Mouse (Mus musculus): ENCODE measurements at regions not wholly inside any gene's neighbourhood (a gene's known extent, or its start where the extent isn't known, plus 50 kb on each side); places are given as distances from the start of the nearest gene placed in this dataset.
A peak's percentile ranks its signal among the peaks of the same experiment; 100 is the strongest.

GRCm38 (mm10) chr9:23122524-23122923 lies 100.4 kb upstream of the Bmper start:
- Histone ChIP-seq H3K36me3 (no peaks in the 10 kb centered on the region), H3K9me3 (no peaks in the 10 kb centered on the region), H3K4me3 (replicated peaks) (no peak overlapping the region), H3K27ac (no peak overlapping the region), H3K27me3 (no peaks in the 10 kb centered on the region), H3K9ac (replicated peaks) (no peak overlapping the region), H3K4me2 (replicated peaks) (no peak overlapping the region), H3K4me1 (replicated peaks) (peaks cover 23% of the 10 kb centered on the region)
- 86% methylated on average over 5 of the region's 5 CpGs for WGBS
- ATAC-seq: no peak

- Histone ChIP-seq H3K36me3 (no peaks in the 10 kb centered on the region), H3K9me3 (no peaks in the 10 kb centered on the region), H3K4me3 (replicated peaks) (no peak overlapping the region), H3K4me1 (replicated peaks) (peaks cover 31% of the 10 kb centered on the region), H3K27ac (no peak overlapping the region), H3K27me3 (no peaks in the 10 kb centered on the region), H3K4me2 (replicated peaks) (no peak overlapping the region), H3K9ac (replicated peaks) (no peak overlapping the region)
- 97% methylated on average over 3 of the region's 3 CpGs for WGBS
- no peak for ATAC-seq
Measured at GRCm38 (mm10) chr9:23123452-23123851, 99.4 kb upstream of the Bmper start.

- no peak overlapping the region for H3K4me3 ChIP-seq (replicated peaks)
- peaks cover 31% of the 10 kb centered on the region for H3K4me1 ChIP-seq (replicated peaks)
- WGBS: 34% methylated on average over 10 of the region's 10 CpGs
- peak; percentile 32; the same call in 1 of the 2 replicates for ATAC-seq
- H3K9me3 ChIP-seq: no peaks in the 10 kb centered on the region
- no peak overlapping the region for H3K4me2 ChIP-seq (replicated peaks)
- H3K9ac ChIP-seq (replicated peaks): no peak overlapping the region
- H3K27me3 ChIP-seq: no peaks in the 10 kb centered on the region
- H3K27ac ChIP-seq: 0 out of 2 replicates have a peak overlapping the region, but pooled peaks have one; percentile 4
- no peaks in the 10 kb centered on the region for H3K36me3 ChIP-seq
Measured at GRCm38 (mm10) chr9:23125761-23126704, 96.8 kb upstream of the Bmper start.

GRCm38 (mm10) chr9:23127338-23128017 lies 95.4 kb upstream of the Bmper start:
- Histone ChIP-seq H3K9ac (replicated peaks) (no peak overlapping the region), H3K27me3 (no peaks in the 10 kb centered on the region), H3K36me3 (no peaks in the 10 kb centered on the region), H3K9me3 (no peaks in the 10 kb centered on the region), H3K4me2 (replicated peaks) (no peak overlapping the region), H3K4me3 (replicated peaks) (no peak overlapping the region), H3K4me1 (replicated peaks) (peaks cover 31% of the 10 kb centered on the region), H3K27ac (peak overlapping the region; percentile 67)
- 32% methylated on average over 9 of the region's 9 CpGs for WGBS
- peak; percentile 87 for ATAC-seq

- H3K27me3 ChIP-seq: no peaks in the 10 kb centered on the region
- H3K9me3 ChIP-seq: no peaks in the 10 kb centered on the region
- H3K4me2 ChIP-seq (replicated peaks): no peak overlapping the region
- no peak overlapping the region for H3K9ac ChIP-seq (replicated peaks)
- WGBS: 75% methylated on average over 2 of the region's 2 CpGs
- H3K36me3 ChIP-seq: no peaks in the 10 kb centered on the region
- 0 out of 2 replicates have a peak, but pooled peaks have one; percentile 28 for ATAC-seq
- no peak overlapping the region for H3K4me3 ChIP-seq (replicated peaks)
- peak overlapping the region; percentile 67 for H3K27ac ChIP-seq
- H3K4me1 ChIP-seq (replicated peaks): peaks cover 31% of the 10 kb centered on the region
Measured at GRCm38 (mm10) chr9:23128018-23128369, 94.9 kb upstream of the Bmper start.

GRCm38 (mm10) chr9:23134006-23134405 lies 88.9 kb upstream of the Bmper start:
- Histone ChIP-seq H3K27ac (no peak overlapping the region), H3K4me3 (replicated peaks) (no peak overlapping the region), H3K36me3 (no peaks in the 10 kb centered on the region), H3K27me3 (no peaks in the 10 kb centered on the region), H3K9me3 (no peaks in the 10 kb centered on the region), H3K4me1 (replicated peaks) (no peaks in the 10 kb centered on the region), H3K9ac (replicated peaks) (no peak overlapping the region), H3K4me2 (replicated peaks) (no peak overlapping the region)
- no peak for ATAC-seq
- WGBS: 88% methylated on average over 2 of the region's 2 CpGs

- H3K27ac ChIP-seq: no peak overlapping the region
- H3K9ac ChIP-seq (replicated peaks): no peak overlapping the region
- H3K4me2 ChIP-seq (replicated peaks): no peak overlapping the region
- H3K36me3 ChIP-seq: no peaks in the 10 kb centered on the region
- no peak for ATAC-seq
- H3K4me3 ChIP-seq (replicated peaks): no peak overlapping the region
- 76% methylated on average over 12 of the region's 12 CpGs for WGBS
- no peaks in the 10 kb centered on the region for H3K27me3 ChIP-seq
- no peaks in the 10 kb centered on the region for H3K9me3 ChIP-seq
- peaks cover 5% of the 10 kb centered on the region; the same call in 1 of the 2 replicates for H3K4me1 ChIP-seq (replicated peaks)
Measured at GRCm38 (mm10) chr9:23134421-23135118, 88.3 kb upstream of the Bmper start.

- peaks cover 9% of the 10 kb centered on the region; the same call in 1 of the 2 replicates for H3K4me1 ChIP-seq (replicated peaks)
- no peak overlapping the region for H3K4me2 ChIP-seq (replicated peaks)
- H3K27me3 ChIP-seq: no peaks in the 10 kb centered on the region
- WGBS: 87% methylated on average over 5 of the region's 5 CpGs
- H3K9ac ChIP-seq (replicated peaks): no peak overlapping the region
- no peak overlapping the region for H3K27ac ChIP-seq
- H3K4me3 ChIP-seq (replicated peaks): no peak overlapping the region
- no peaks in the 10 kb centered on the region for H3K9me3 ChIP-seq
- no peaks in the 10 kb centered on the region for H3K36me3 ChIP-seq
- ATAC-seq: no peak
Measured at GRCm38 (mm10) chr9:23136511-23136910, 86.4 kb upstream of the Bmper start.

- Histone ChIP-seq H3K27me3 (no peaks in the 10 kb centered on the region), H3K4me3 (replicated peaks) (no peak overlapping the region), H3K4me1 (replicated peaks) (peaks cover 9% of the 10 kb centered on the region; the same call in 1 of the 2 replicates), H3K4me2 (replicated peaks) (no peak overlapping the region), H3K27ac (no peak overlapping the region), H3K9me3 (no peaks in the 10 kb centered on the region), H3K36me3 (no peaks in the 10 kb centered on the region), H3K9ac (replicated peaks) (no peak overlapping the region)
- 72% methylated on average over 5 of the region's 5 CpGs for WGBS
- ATAC-seq: no peak
Measured at GRCm38 (mm10) chr9:23137682-23138210, 85.1 kb upstream of the Bmper start.

GRCm38 (mm10) chr9:23139580-23140162 lies 83.2 kb upstream of the Bmper start:
- Histone ChIP-seq H3K9ac (replicated peaks) (no peak overlapping the region), H3K4me2 (replicated peaks) (no peak overlapping the region), H3K4me3 (replicated peaks) (no peak overlapping the region), H3K27ac (no peak overlapping the region), H3K9me3 (no peaks in the 10 kb centered on the region), H3K27me3 (no peaks in the 10 kb centered on the region), H3K4me1 (replicated peaks) (peaks cover 9% of the 10 kb centered on the region; the same call in 1 of the 2 replicates), H3K36me3 (no peaks in the 10 kb centered on the region)
- ATAC-seq: peak; percentile 71
- WGBS: 31% methylated on average over 4 of the region's 4 CpGs

- H3K9ac ChIP-seq (replicated peaks): no peak overlapping the region
- H3K4me2 ChIP-seq (replicated peaks): no peak overlapping the region
- ATAC-seq: no peak
- no peaks in the 10 kb centered on the region for H3K9me3 ChIP-seq
- WGBS: 79% methylated on average over 7 of the region's 7 CpGs
- H3K4me3 ChIP-seq (replicated peaks): no peak overlapping the region
- no peaks in the 10 kb centered on the region for H3K27me3 ChIP-seq
- H3K4me1 ChIP-seq (replicated peaks): peaks cover 7% of the 10 kb centered on the region; the same call in 1 of the 2 replicates
- no peak overlapping the region for H3K27ac ChIP-seq
- no peaks in the 10 kb centered on the region for H3K36me3 ChIP-seq
Measured at GRCm38 (mm10) chr9:23144281-23144680, 78.6 kb upstream of the Bmper start.

Measured in midbrain, embryonic 13.5 days (tissue).